Mouse (Mus musculus) cerebellum, postnatal 4 days (tissue): ENCODE results near the gene Bbc3.
A peak's percentile ranks its signal among the peaks of the same experiment; 100 is the strongest.

Source experiments
- DNase-seq, 2 experiments: peaks; one replicate each; pipeline ENCODE4 v3.0.0; 2022; ENCODE audit warnings: low spot score in 2 of 2, mixed read lengths in 1 of 2

Bbc3 gene

GRCm38 (mm10) chr7:16315222-16315759 is 7.1 kb downstream of the Bbc3 start:
- DNase-seq, result no peak

DNA sequence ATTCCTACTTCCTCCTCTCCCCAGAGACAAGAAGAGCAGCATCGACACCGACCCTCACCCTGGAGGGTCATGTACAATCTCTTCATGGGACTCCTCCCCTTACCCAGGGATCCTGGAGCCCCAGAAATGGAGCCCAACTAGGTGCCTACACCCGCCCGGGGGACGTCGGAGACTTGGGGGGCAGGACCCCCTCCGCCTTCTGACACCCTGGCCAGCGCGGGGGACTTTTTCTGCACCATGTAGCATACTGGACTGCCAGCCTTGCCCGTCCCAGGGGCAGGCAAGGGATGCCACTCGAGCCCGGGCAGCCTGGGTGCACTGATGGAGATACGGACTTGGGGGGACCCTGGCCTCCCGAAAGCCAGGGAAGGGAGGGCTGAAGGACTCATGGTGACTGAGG is 8.9 kb downstream of the Bbc3 start:
- no peak for DNase-seq

GRCm38 (mm10) chr7:16319216-16319615 is 11.0 kb downstream of the Bbc3 start:
- DNase-seq, result no peak

DNA sequence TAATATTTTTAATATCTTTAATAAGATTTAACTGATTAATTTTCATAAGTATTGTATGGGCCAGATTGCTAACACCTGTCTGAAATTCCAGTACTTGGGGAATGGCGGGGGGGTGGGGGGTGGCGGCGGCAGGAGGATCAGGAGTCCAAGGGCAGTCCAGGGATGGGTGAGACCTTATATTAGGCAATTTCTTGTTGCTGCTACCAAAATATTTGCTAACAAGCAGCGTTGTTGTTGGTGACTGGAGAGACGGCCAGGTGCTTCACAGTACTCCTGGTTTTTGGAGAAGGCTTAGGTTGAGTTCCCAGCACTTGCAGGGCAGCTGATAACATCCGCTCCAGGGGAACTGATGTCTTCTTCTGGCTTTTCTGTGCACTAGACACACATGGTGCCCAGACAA is 12.3 kb downstream of the Bbc3 start:
- DNase-seq, result no peak

DNA sequence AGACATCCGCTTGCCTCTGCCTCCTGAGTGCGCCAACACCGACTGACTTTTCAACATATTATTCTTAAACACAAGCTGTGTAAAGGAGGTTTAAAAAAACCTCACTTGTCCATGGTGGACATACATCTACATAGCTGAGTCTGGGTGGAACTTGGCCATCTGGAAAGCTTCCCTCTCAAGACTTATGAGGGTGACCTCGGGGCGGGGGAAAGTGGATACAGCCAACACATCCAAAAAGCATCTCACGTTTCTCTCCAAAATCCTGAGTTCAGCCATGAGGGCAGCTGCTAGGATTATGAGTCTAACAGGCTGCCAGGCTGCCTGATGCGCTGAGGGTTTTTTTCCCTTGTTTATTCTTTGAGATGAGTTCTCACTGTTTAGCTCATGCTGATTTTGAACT is 16.5 kb downstream of the Bbc3 start:
- DNase-seq, result no peak

DNA sequence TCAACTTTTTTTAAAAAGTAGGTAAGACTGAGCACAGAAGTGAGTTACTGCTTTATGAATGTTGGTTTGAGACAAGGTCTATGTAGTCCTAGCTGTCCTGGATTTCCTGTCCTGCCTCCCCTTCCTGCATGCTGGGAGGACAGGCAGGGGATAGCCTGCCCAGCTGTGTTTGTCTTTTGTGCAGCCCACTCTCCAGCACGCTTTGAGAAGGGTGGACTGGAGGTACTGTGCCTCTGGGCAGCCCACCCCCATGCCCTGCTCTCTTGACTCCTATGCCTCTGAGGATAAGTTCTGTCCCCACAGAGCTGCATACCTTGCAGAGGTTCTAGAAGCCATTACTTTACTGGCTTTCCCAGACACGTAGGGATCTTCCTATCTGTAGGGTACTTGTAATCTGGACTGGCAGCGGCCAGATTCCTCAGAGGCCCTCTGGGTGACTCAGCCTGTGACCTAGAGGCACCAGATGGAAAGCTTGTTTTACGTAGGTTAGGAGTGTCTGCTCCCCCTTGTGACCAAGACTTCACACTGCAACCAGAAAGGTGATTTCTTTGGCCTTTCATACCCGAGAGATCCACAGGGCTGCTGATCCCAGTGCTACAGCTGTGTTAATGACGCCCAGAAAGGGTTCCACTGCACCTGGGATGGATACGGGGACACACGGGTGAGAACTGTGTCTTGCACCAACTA is 17.9 kb downstream of the Bbc3 start:
- peak in 1 of 2 experiments; percentile 42 for DNase-seq

GRCm38 (mm10) chr7:16326607-16326971 is 18.4 kb downstream of the Bbc3 start:
- no peak for DNase-seq

DNA sequence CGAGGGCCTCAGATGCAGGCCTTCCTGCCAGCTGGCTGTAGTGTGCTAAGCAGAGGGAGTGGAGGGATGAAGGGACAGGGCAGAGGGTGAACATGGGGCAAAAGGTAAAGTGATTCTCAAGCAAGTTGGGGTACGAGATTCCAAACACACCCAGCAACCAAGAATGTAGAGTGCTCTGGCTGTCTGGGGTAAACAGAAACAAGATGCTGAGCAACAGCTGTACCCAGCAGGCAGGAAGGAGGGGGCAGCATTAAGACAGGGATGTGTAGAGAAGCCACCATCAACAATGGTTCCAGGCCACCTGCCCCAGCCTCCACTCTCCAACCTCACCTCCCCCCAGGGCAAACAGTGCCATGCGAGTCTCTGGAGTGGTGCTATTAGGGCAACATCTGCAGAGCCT is 21.0 kb downstream of the Bbc3 start:
- no peak for DNase-seq

DNA sequence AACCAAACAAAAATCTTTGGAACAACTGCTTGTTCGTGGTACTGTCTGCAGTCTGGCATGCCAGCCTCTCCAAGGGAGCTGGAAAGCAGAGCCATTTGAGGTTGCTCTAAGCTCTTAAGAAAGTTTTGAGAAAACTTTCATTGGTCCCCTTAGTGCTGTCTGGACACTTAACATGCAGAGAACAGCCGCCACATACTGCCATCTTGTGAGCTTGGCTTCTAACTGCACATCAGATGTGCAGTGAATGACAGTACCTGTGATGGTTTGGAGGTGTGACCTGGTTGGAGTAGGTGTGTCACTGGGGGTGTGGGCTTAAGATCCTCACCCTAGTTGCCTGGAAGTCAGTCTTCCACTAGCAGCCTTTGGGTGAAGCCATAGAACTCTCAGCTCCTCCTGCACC is 29.5 kb downstream of the Bbc3 start:
- no peak for DNase-seq

GRCm38 (mm10) chr7:16344598-16344997 is 36.4 kb downstream of the Bbc3 start:
- DNase-seq, result no peak

GRCm38 (mm10) chr7:16345297-16345696 is 37.1 kb downstream of the Bbc3 start:
- DNase-seq, result no peak

- DNase-seq, result no peak
These were observed 41.8 kb downstream of the Bbc3 start for GRCm38 (mm10) chr7:16349999-16350398.

DNA sequence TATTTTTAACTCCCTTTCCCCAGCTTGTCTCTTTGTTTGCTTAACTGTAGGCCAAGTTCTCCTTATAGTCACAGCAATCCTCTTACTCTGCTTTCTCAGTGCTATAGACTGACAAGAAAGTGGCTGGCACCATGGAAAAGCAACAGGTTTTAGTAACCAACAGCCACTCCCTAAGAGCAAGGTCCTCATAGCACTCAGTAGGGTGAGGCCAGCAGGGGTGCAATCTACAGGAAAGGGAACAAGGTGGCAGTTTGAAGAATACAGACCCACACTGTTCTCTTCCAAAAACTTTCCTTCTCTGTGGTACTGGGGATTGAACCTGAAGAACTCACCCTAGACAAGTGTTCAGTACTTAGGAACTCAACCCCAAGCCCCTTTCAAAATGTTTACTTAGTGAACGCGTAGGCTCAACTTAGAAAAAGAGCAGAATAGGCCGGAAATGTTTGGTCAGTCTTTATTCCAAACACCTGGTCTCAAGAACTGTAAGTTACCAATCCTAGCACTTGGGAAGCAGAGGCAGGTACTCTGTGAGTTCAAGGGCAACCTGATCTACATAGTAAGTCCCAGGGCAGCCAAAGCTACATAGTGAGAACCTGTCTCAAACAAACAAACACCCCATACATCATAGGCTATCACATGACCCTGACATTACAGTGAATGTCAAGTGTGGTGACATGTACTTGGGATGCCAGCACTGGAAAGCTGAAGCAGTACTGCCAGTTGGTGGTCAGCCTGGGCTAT is 47.8 kb downstream of the Bbc3 start:
- DNase-seq, result no peak

GRCm38 (mm10) chr7:16357602-16358001 is 49.4 kb downstream of the Bbc3 start:
- no peak for DNase-seq

- DNase-seq, result no peak
These were observed 56.1 kb downstream of the Bbc3 start for GRCm38 (mm10) chr7:16364319-16364718.

DNA sequence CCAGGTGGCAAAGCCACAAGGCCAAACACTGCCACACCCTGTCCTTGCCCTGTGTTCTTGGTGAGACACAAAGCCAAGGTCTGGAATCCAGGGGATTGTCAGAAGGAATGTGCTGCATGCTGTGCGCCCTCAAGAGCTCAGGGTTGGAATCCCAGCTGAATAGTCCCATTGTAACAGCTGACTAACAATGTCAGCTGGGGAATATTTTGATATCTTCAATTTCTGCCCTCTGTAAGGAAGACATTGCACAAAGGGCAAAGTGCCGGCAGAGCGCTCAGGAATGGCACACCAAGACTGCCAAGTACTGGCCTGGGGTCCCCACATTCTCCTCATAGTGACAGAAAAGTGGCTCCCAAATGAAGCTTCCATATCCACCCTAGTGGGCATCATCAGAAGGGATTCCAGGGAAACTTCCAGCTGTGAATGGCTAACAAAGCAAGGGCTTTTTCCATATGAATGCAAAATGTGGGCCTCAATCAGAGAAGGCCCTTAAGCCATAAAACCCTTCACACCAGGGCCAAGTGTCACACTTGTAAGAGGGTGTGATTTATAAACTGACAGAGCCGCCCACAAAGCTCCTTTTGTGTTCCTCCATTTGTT is 56.8 kb downstream of the Bbc3 start:
- no peak for DNase-seq

- DNase-seq, result no peak
These were observed 58.0 kb downstream of the Bbc3 start for GRCm38 (mm10) chr7:16366133-16366646.

- no peak for DNase-seq
These were observed 58.5 kb downstream of the Bbc3 start for GRCm38 (mm10) chr7:16366669-16367068.
